Mouse (Mus musculus) midbrain, embryonic 14.5 days (tissue): ENCODE data around the gene Ak3. TPM values are rescaled to one million over a fixed set of nuclear protein-coding genes. Genes with fewer than 3 reads are reported as not detected.
"Not testable (repeated sequence)": the region's sequence is repeated elsewhere in the genome, so short reads cannot be mapped to it uniquely, and the experiment has no call there.

Experiments used
- ATAC-seq: fragments of 200-750 bp; cut with Nextera tagmentation; 2 replicates; pipeline ENCODE4 v1.8.0; 2017; ENCODE audit warnings: moderate number of reproducible peaks, moderate library complexity; ENCODE audit not compliant: low FRiP score, low TSS enrichment
- DNase-seq: peaks from one replicate; pipeline ENCODE4 v3.0.0-alpha.2; 2015
- H3K27ac ChIP-seq: fragments of 300-500 bp; sonication (generic); replicated peaks from 2 replicates; pipeline ENCODE4 v1.5.1; 2014; ENCODE audit warnings: mild to moderate bottlenecking, low read depth, low read length, moderate library complexity
- H3K27me3 ChIP-seq: fragments of 300-500 bp; sonication (generic); 2 replicates; pipeline ENCODE4 v1.6.1; 2014; ENCODE audit warnings: low read length, control low read depth, mixed read lengths; ENCODE audit not compliant: control insufficient read depth, insufficient read depth
- H3K36me3 ChIP-seq: fragments of 300-500 bp; sonication (generic); 2 replicates; pipeline ENCODE4 v1.6.1; 2014; ENCODE audit warnings: low read length, control low read depth; ENCODE audit not compliant: control insufficient read depth, insufficient read depth
- H3K4me1 ChIP-seq: fragments of 300-500 bp; sonication (generic); 2 replicates; pipeline ENCODE4 v1.6.1; 2014; ENCODE audit warnings: mild to moderate bottlenecking, antibody characterized with exemption, low read length, control low read depth; ENCODE audit not compliant: control insufficient read depth, insufficient read depth
- H3K4me2 ChIP-seq: fragments of 300-500 bp; sonication (generic); 2 replicates; pipeline ENCODE4 v1.6.1; 2014; ENCODE audit warnings: mild to moderate bottlenecking, low read length, moderate library complexity
- H3K4me3 ChIP-seq: fragments of 300-500 bp; sonication (generic); replicated peaks from 2 replicates; pipeline ENCODE4 v1.5.1; 2014; ENCODE audit warnings: low read depth, low read length
- H3K9ac ChIP-seq: fragments of 300-500 bp; sonication (generic); replicated peaks from 2 replicates; pipeline ENCODE4 v1.6.1; 2014; ENCODE audit warnings: mild to moderate bottlenecking, low read length, moderate library complexity
- H3K9me3 ChIP-seq: fragments of 300-500 bp; sonication (generic); 2 replicates; pipeline ENCODE4 v1.6.1; 2016; ENCODE audit warnings: low read length, control low read depth, mixed read lengths; ENCODE audit not compliant: control insufficient read depth
- WGBS: fragments of 180-500 bp; shearing (Covaris S2); extraction: QIAGEN DNeasy Blood & Tissue Kit; methylation state at CpG from one replicate; pipeline ENCODE4 v1.1.7; 2014; 5-methylcytosine and 5-hydroxymethylcytosine counted together
- polyA plus RNA-seq: library from polyadenylated mRNA; unstranded; fragments of >200 nt; fragmentation: Nextera tagmentation; extraction: Ambion mirVana; gene quantifications from 2 replicates; pipeline ENCODE4 v1.2.1, GENCODE M21; 2014

Ak3 gene
- polyA plus RNA-seq, 1 experiment from 2014 or later = 79.5 TPM

- DNase-seq (no peak), ATAC-seq (no peak)
- H3K36me3 ChIP-seq = peaks cover 81% of the 10 kb centered on the region
- H3K4me2 ChIP-seq = no peak overlapping the region
- WGBS = 88% methylated on average over 8 of the region's 8 CpGs
- no peaks in the 10 kb centered on the region for H3K27me3 ChIP-seq
- H3K4me3 ChIP-seq = no peak overlapping the region
- no peak overlapping the region for H3K27ac ChIP-seq
- no peaks in the 10 kb centered on the region for H3K9me3 ChIP-seq
- H3K4me1 ChIP-seq = no peaks in the 10 kb centered on the region
- H3K9ac ChIP-seq = no peak overlapping the region
Observed at GRCm38 (mm10) chr19:29015410-29016203, 32.2 kb downstream of the Ak3 start.

GRCm38 (mm10) chr19:29014466-29015055 is 33.2 kb downstream of the Ak3 start:
- H3K36me3 ChIP-seq = peaks cover 72% of the 10 kb centered on the region
- WGBS = 92% methylated on average over 5 of the region's 5 CpGs

GRCm38 (mm10) chr19:29011355-29011990 is 36.3 kb downstream of the Ak3 start:
- no peak for ATAC-seq
- no peak overlapping the region for H3K4me3 ChIP-seq
- H3K27me3 ChIP-seq = no peaks in the 10 kb centered on the region
- H3K27ac ChIP-seq = no peak overlapping the region
- H3K4me1 ChIP-seq = no peaks in the 10 kb centered on the region
- no peaks in the 10 kb centered on the region for H3K9me3 ChIP-seq
- no peak for DNase-seq
- 91% methylated on average over 12 of the region's 12 CpGs for WGBS
- no peak overlapping the region for H3K4me2 ChIP-seq
- peaks cover 74% of the 10 kb centered on the region for H3K36me3 ChIP-seq
- H3K9ac ChIP-seq = no peak overlapping the region

More at GRCm38 (mm10) chr19:29014466-29015055, 33.2 kb downstream of the Ak3 start:
- Histone ChIP-seq H3K27me3 (no peaks in the 10 kb centered on the region), H3K4me3 (no peak overlapping the region), H3K4me1 (no peaks in the 10 kb centered on the region), H3K4me2 (no peak overlapping the region), H3K9ac (no peak overlapping the region), H3K9me3 (no peaks in the 10 kb centered on the region), H3K27ac (no peak overlapping the region)
- no peak for DNase-seq
- no peak for ATAC-seq

GRCm38 (mm10) chr19:29009046-29009445 is 38.7 kb downstream of the Ak3 start:
- DNase-seq (no peak), ATAC-seq (no peak)
- peaks cover 58% of the 10 kb centered on the region for H3K36me3 ChIP-seq
- no peaks in the 10 kb centered on the region for H3K27me3 ChIP-seq
- no peak overlapping the region for H3K9ac ChIP-seq
- H3K4me3 ChIP-seq = no peak overlapping the region
- 92% methylated on average over 11 of the region's 11 CpGs for WGBS
- no peaks in the 10 kb centered on the region for H3K4me1 ChIP-seq
- no peak overlapping the region for H3K4me2 ChIP-seq
- H3K9me3 ChIP-seq = no peaks in the 10 kb centered on the region
- no peak overlapping the region for H3K27ac ChIP-seq

GRCm38 (mm10) chr19:29008069-29008706 is 39.6 kb downstream of the Ak3 start:
- ATAC-seq = no peak
- WGBS = 90% methylated on average over 3 of the region's 3 CpGs
- H3K36me3 ChIP-seq = peaks cover 52% of the 10 kb centered on the region

GRCm38 (mm10) chr19:29000321-29000720 is 47.4 kb downstream of the Ak3 start:
- peaks cover 50% of the 10 kb centered on the region for H3K36me3 ChIP-seq
- H3K4me3 ChIP-seq, H3K9ac ChIP-seq, DNase-seq, H3K4me2 ChIP-seq, H3K9me3 ChIP-seq, H3K27me3 ChIP-seq, ATAC-seq, H3K27ac ChIP-seq, H3K4me1 ChIP-seq: not testable (repeated sequence)
- 98% methylated on average over 16 of the region's 16 CpGs for WGBS

More at GRCm38 (mm10) chr19:29008069-29008706, 39.6 kb downstream of the Ak3 start:
- Histone ChIP-seq H3K9me3 (no peaks in the 10 kb centered on the region), H3K4me1 (no peaks in the 10 kb centered on the region), H3K4me3 (no peak overlapping the region), H3K27ac (no peak overlapping the region), H3K9ac (no peak overlapping the region), H3K27me3 (no peaks in the 10 kb centered on the region), H3K4me2 (no peak overlapping the region)
- DNase-seq = no peak

- Histone ChIP-seq H3K36me3 (peaks cover 65% of the 10 kb centered on the region), H3K9me3 (no peaks in the 10 kb centered on the region), H3K27ac (no peak overlapping the region), H3K4me2 (no peak overlapping the region), H3K4me3 (no peak overlapping the region), H3K4me1 (no peaks in the 10 kb centered on the region), H3K27me3 (no peaks in the 10 kb centered on the region), H3K9ac (no peak overlapping the region)
- ATAC-seq = no peak
- 94% methylated on average over 4 of the region's 4 CpGs for WGBS
- no peak for DNase-seq
Observed at GRCm38 (mm10) chr19:28997976-28998630, 49.7 kb downstream of the Ak3 start.

GRCm38 (mm10) chr19:28995366-28995765 is 52.4 kb downstream of the Ak3 start:
- H3K36me3 ChIP-seq = peaks cover 44% of the 10 kb centered on the region
- H3K9me3 ChIP-seq = no peaks in the 10 kb centered on the region
- 94% methylated on average over 5 of the region's 5 CpGs for WGBS
- no peak for ATAC-seq
- H3K4me1 ChIP-seq = peaks cover 9% of the 10 kb centered on the region
- H3K4me2 ChIP-seq = no peak overlapping the region
- DNase-seq = no peak
- no peak overlapping the region for H3K9ac ChIP-seq
- no peak overlapping the region for H3K4me3 ChIP-seq
- no peaks in the 10 kb centered on the region for H3K27me3 ChIP-seq
- H3K27ac ChIP-seq = no peak overlapping the region
